Mouse (Mus musculus) heart, postnatal 25 days (tissue): ENCODE results near the gene Kif1b. TPM values are rescaled to one million over a fixed set of nuclear protein-coding genes. Genes with fewer than 3 reads are reported as not detected.
A peak's percentile ranks its signal among the peaks of the same experiment; 100 is the strongest.
"Not testable (repeated sequence)": the region's sequence is repeated elsewhere in the genome, so short reads cannot be mapped to it uniquely, and the experiment has no call there.

Experiments
- DNase-seq: peaks from one replicate; pipeline ENCODE4 v3.0.0; 2022; ENCODE audit warnings: low spot score
- intact Hi-C: fragments of 180-260 bp; cut with DNase I; formaldehyde crosslinking; loops from one replicate; pipeline ENCODE4 v1.15.1; 2025
- total RNA-seq, 2 experiments: library from RNA; stranded (reverse); gene quantifications; 2 replicates each; pipeline ENCODE4 v1.2.3; 2021

Gene Kif1b
- total RNA-seq, 2 experiments from 2014 or later: 149 to 151 TPM

- no peak for DNase-seq
These were observed 125.3 kb downstream of the Kif1b start for GRCm38 (mm10) chr4:149182192-149182591.

GRCm38 (mm10) chr4:149179573-149179972 is 127.9 kb downstream of the Kif1b start:
- no peak for DNase-seq
- intact Hi-C loops: no loop called here

More at GRCm38 (mm10) chr4:149182192-149182591, 125.3 kb downstream of the Kif1b start:
- intact Hi-C loops: loop anchor here (2.0 kb wide), 1 partner anchor 21 kb away; no protein-coding TSS in a partner anchor

- intact Hi-C loops: no loop called here
- DNase-seq: no peak
These were observed 128.3 kb downstream of the Kif1b start for GRCm38 (mm10) chr4:149179160-149179559.

GRCm38 (mm10) chr4:149178328-149178727 is 129.2 kb downstream of the Kif1b start:
- intact Hi-C loops: no loop called here

GRCm38 (mm10) chr4:149177046-149177445 is 130.4 kb downstream of the Kif1b start:
- DNase-seq: no peak
- intact Hi-C loops: no loop called here

More at GRCm38 (mm10) chr4:149178328-149178727, 129.2 kb downstream of the Kif1b start:
- no peak for DNase-seq

GRCm38 (mm10) chr4:149176645-149177044 is 130.8 kb downstream of the Kif1b start:
- intact Hi-C loops: no loop called here
- no peak for DNase-seq

GRCm38 (mm10) chr4:149173661-149174060 is 133.8 kb downstream of the Kif1b start:
- intact Hi-C loops: no loop called here
- DNase-seq: no peak

GRCm38 (mm10) chr4:149172666-149173065 is 134.8 kb downstream of the Kif1b start:
- DNase-seq: peak; percentile 40
- intact Hi-C loops: no loop called here

GRCm38 (mm10) chr4:149172083-149172482 is 135.4 kb downstream of the Kif1b start:
- DNase-seq: peak; percentile 47
- intact Hi-C loops: no loop called here

- intact Hi-C loops: no loop called here
- peak; percentile 27 for DNase-seq
These were observed 135.9 kb downstream of the Kif1b start for GRCm38 (mm10) chr4:149171581-149171981.

GRCm38 (mm10) chr4:149170394-149170931 is 137.0 kb downstream of the Kif1b start:
- DNase-seq: no peak
- intact Hi-C loops: no loop called here

GRCm38 (mm10) chr4:149169926-149170325 is 137.6 kb downstream of the Kif1b start:
- DNase-seq, intact Hi-C loops: not testable (repeated sequence)

GRCm38 (mm10) chr4:149168016-149168415 is 139.5 kb downstream of the Kif1b start:
- DNase-seq: no peak
- intact Hi-C loops: no loop called here

GRCm38 (mm10) chr4:149166957-149167611 is 140.4 kb downstream of the Kif1b start:
- intact Hi-C loops: no loop called here
- DNase-seq: no peak

GRCm38 (mm10) chr4:149166215-149166946 is 141.1 kb downstream of the Kif1b start, which contains the start of gene Pgd:
Gene Pgd, minus strand, starts transcription at chr4:149166771.
- peak; percentile 96 for DNase-seq
- intact Hi-C loops: no loop called here

GRCm38 (mm10) chr4:149164150-149164549 is 143.3 kb downstream of the Kif1b start:
- no peak for DNase-seq
- intact Hi-C loops: no loop called here

GRCm38 (mm10) chr4:149163196-149163595 is 144.3 kb downstream of the Kif1b start:
- no peak for DNase-seq
- intact Hi-C loops: no loop called here

- no peak for DNase-seq
- intact Hi-C loops: loop anchor here (2.0 kb wide), 1 partner anchor 22 kb away; no protein-coding TSS in a partner anchor
These were observed 146.3 kb downstream of the Kif1b start for GRCm38 (mm10) chr4:149161166-149161565.

- intact Hi-C loops: loop anchor here (2.0 to 10.0 kb wide), 2 partner anchors 23 to 455 kb away; no protein-coding TSS in a partner anchor
- DNase-seq: no peak
These were observed 147.6 kb downstream of the Kif1b start for GRCm38 (mm10) chr4:149159891-149160290.

- intact Hi-C loops: loop anchor here (10.0 kb wide), 1 partner anchor 456 kb away; no protein-coding TSS in a partner anchor
- no peak for DNase-seq
These were observed 148.3 kb downstream of the Kif1b start for GRCm38 (mm10) chr4:149159203-149159602.
